Comparison of ENCODE assay signal across 14 mouse cellular contexts in the genomic region with DNA sequence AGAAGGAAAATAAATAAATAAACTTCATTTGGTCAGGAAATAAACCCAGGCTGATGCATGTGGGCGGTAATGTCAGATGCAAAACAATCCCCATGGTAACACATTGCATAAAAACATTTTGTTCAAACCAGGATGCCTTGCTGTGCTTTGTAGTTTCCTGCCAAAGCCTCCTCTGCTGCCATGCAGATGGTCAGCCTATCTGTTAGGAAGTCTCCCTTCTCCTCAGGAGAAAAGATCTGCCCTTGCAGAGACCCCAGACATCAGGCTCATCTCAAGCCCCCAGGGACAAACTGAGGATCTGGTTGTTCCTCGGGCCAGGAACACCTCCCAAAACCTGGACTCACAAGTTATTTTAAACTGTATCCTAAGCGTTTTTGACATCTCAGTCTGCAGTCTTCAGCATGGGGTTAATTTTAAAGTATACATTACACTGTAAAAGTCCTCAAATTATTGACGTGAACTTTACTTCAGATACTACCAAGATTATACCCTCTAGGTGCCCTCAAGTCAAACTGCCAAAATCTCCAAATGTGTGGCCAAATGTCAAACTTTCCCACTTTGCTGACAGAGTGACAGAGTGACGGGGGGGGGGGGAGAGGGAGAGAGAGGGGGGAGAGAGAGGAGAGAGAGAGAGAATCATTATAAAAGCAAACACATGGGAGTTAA.
DNase-seq lines count a peak whose midpoint lies in the region; ATAC-seq and TF ChIP-seq lines count a peak whose summit lies in the region.
"Had no signal": no experiment of that assay in that cellular context is flagged by ENCODE, and none has a peak within 500 bp of the region (broad histone marks: within the 10 kb centered on the region; RNA-seq: fewer than 3 reads in every experiment).

No protein-coding gene starts in this region.

- intact Hi-C loops in gastrocnemius, adult 2 months (cut with DNase I) = no loop called here

- no peak for ATAC-seq in kidney, embryonic 15.5 days (replicated peaks; ENCODE audit: low FRiP score)
- ATAC-seq: liver, embryonic 12.5 days had no signal

- H3K4me3 ChIP-seq in gastrocnemius, adult 2 months = no peak overlapping the region
- no peak overlapping the region for H3K4me3 ChIP-seq in kidney, embryonic 15.5 days (replicated peaks)
- H3K4me3 ChIP-seq: embryonic facial prominence, embryonic 13.5 days; heart, embryonic 15.5 days; liver, embryonic 12.5 days had no signal

- H3K27me3 ChIP-seq in kidney, embryonic 15.5 days = no peaks in the 10 kb centered on the region
- H3K27me3 ChIP-seq: embryonic facial prominence, embryonic 13.5 days; heart, embryonic 15.5 days; liver, embryonic 12.5 days had no signal

- H3K4me1 ChIP-seq in kidney, embryonic 15.5 days = no peaks in the 10 kb centered on the region
- H3K4me1 ChIP-seq: heart, embryonic 15.5 days; liver, embryonic 12.5 days had no signal

- no peak overlapping the region for H3K4me2 ChIP-seq in kidney, embryonic 15.5 days
- H3K4me2 ChIP-seq: embryonic facial prominence, embryonic 13.5 days; heart, embryonic 15.5 days; liver, embryonic 12.5 days had no signal

- TF ChIP-seq CTCF in gastrocnemius, adult 2 months (IDR thresholded peaks at IDR 0.05) = no peak

- DNase-seq in gastrocnemius, adult 2 months = peak; percentile 16
- DNase-seq in gastrocnemius, adult 8-10 months (ENCODE audit: low spot score in 2 of 2) = no peak
- DNase-seq in lung, postnatal 36 days = peak; percentile 6
- DNase-seq in lung, postnatal 10 days = no peak
- DNase-seq in cerebellum, postnatal 10 days = peak; percentile 79 to 82
- DNase-seq in layer of hippocampus, postnatal 10 days (ENCODE audit: low spot score in 2 of 2) = peak; percentile 40 to 46
- no peak for DNase-seq in c-Kit-positive CD71-positive TER-119-positive erythroid progenitor cells, embryonic 14.5 days (ENCODE audit: low spot score)
- DNase-seq: kidney, adult 18-20 months had no signal

- no peaks in the 10 kb centered on the region for H3K36me3 ChIP-seq in kidney, embryonic 15.5 days
- H3K36me3 ChIP-seq: embryonic facial prominence, embryonic 13.5 days; heart, embryonic 15.5 days; liver, embryonic 12.5 days had no signal

- H3K9ac ChIP-seq in kidney, embryonic 15.5 days = no peak overlapping the region
- H3K9ac ChIP-seq: embryonic facial prominence, embryonic 13.5 days; heart, embryonic 15.5 days; liver, embryonic 12.5 days had no signal

- no peak overlapping the region for H3K27ac ChIP-seq in gastrocnemius, adult 2 months
- H3K27ac ChIP-seq in kidney, embryonic 15.5 days = no peak overlapping the region
- H3K27ac ChIP-seq: embryonic facial prominence, embryonic 13.5 days; heart, embryonic 15.5 days; liver, embryonic 12.5 days; macrophage; stomach, postnatal 0 days had no signal

- no peaks in the 10 kb centered on the region for H3K9me3 ChIP-seq in kidney, embryonic 15.5 days (replicated peaks)
- H3K9me3 ChIP-seq: embryonic facial prominence, embryonic 13.5 days; heart, embryonic 15.5 days; liver, embryonic 12.5 days had no signal

- 62% methylated on average over 5 of the region's 5 CpGs for WGBS in kidney, embryonic 15.5 days

Comparison
In these comparisons a context has a peak if more than half of its experiments do, and no peak if none do; other contexts are left out.
1. DNase-seq: peak in gastrocnemius, adult 2 months (single experiment), lung, postnatal 36 days (single experiment), cerebellum, postnatal 10 days (2 of 2) and layer of hippocampus, postnatal 10 days (2 of 2); none in gastrocnemius, adult 8-10 months (0 of 2), lung, postnatal 10 days (single experiment) and c-Kit-positive CD71-positive TER-119-positive erythroid progenitor cells, embryonic 14.5 days (single experiment).